Mouse (Mus musculus) limb, embryonic 13.5 days (tissue): ENCODE measurements around the gene Dnajb14. TPM values are rescaled to one million over a fixed set of nuclear protein-coding genes. Genes with fewer than 3 reads are reported as not detected.
A peak's percentile ranks its signal among the peaks of the same experiment; 100 is the strongest.

ENCODE experiments used
- ATAC-seq: fragments of 200-750 bp; cut with Nextera tagmentation; 2 replicates; pipeline ENCODE4 v1.8.0; 2017; ENCODE audit warnings: low read depth, moderate number of reproducible peaks, moderate TSS enrichment; ENCODE audit not compliant: low FRiP score
- H3K27ac ChIP-seq: fragments of 300-500 bp; sonication (generic); 2 replicates; pipeline ENCODE4 v1.5.1; 2015; ENCODE audit warnings: inconsistent platforms, mild to moderate bottlenecking, moderate library complexity
- H3K27me3 ChIP-seq: fragments of 300-500 bp; sonication (generic); 2 replicates; pipeline ENCODE4 v1.6.1; 2015; ENCODE audit warnings: mild to moderate bottlenecking, inconsistent platforms
- H3K36me3 ChIP-seq: fragments of 300-500 bp; sonication (generic); 2 replicates; pipeline ENCODE4 v1.6.1; 2015; ENCODE audit warnings: inconsistent platforms, mild to moderate bottlenecking, moderate library complexity
- H3K4me1 ChIP-seq: fragments of 300-500 bp; sonication (generic); 2 replicates; pipeline ENCODE4 v1.6.1; 2015; ENCODE audit warnings: inconsistent platforms
- H3K4me2 ChIP-seq: fragments of 300-500 bp; sonication (generic); replicated peaks from 2 replicates; pipeline ENCODE4 v1.6.1; 2015; ENCODE audit warnings: inconsistent platforms, mild to moderate bottlenecking, moderate library complexity
- H3K4me3 ChIP-seq: fragments of 300-500 bp; sonication (generic); 2 replicates; pipeline ENCODE4 v1.5.1; 2015; ENCODE audit warnings: moderate library complexity, mild to moderate bottlenecking, inconsistent platforms
- H3K9ac ChIP-seq: fragments of 300-500 bp; sonication (generic); 2 replicates; pipeline ENCODE4 v1.6.1; 2015; ENCODE audit warnings: mild to moderate bottlenecking, inconsistent platforms
- H3K9me3 ChIP-seq: fragments of 300-500 bp; sonication (generic); 2 replicates; pipeline ENCODE4 v1.6.1; 2016; ENCODE audit warnings: inconsistent platforms
- whole genome bisulfite sequencing: fragments of 180-500 bp; shearing (Covaris S2); methylation state at CpG from one replicate; pipeline ENCODE4 v1.1.7; 2015; 5-methylcytosine and 5-hydroxymethylcytosine counted together
- polyA plus RNA-seq: library from polyadenylated mRNA; unstranded; fragments of >200 nt; fragmentation: Nextera tagmentation; extraction: Ambion mirVana; gene quantifications from 2 replicates; pipeline ENCODE4 v1.2.1, GENCODE M21; 2015

The Dnajb14 gene
- polyA plus RNA-seq, 1 experiment from 2014 or later, result 11.5 TPM

GRCm38 (mm10) chr3:137920594-137920993 is 53.1 kb downstream of the Dnajb14 start:
- Histone ChIP-seq H3K27me3 (no peaks in the 10 kb centered on the region), H3K4me3 (no peak overlapping the region), H3K4me2 (no peak overlapping the region), H3K9me3 (no peaks in the 10 kb centered on the region), H3K36me3 (peaks cover 35% of the 10 kb centered on the region), H3K4me1 (peaks cover 16% of the 10 kb centered on the region), H3K9ac (no peak overlapping the region), H3K27ac (no peak overlapping the region)
- no peak for ATAC-seq
- WGBS, result 92% methylated on average over 4 of the region's 4 CpGs

DNA sequence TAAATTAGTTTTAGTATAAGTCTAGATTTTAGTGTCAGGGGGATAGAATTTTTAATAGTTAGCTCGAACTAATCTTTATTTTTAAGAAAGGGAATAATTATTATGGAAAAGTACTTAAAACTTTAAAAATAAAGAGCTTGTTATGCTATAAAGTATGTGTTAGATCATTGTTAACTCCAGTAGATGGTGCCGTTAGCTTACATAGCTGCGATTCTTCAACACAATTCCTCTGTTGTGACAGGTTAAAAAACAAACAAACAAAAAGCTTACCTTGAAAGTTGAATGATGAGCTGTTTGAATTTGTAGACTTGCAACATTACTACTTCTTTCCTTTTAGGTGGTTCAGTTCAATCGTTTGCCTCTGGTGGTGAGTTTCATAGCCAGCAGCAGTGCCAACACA is 59.5 kb downstream of the Dnajb14 start:
- WGBS, result 87% methylated on average over 4 of the region's 4 CpGs
- Histone ChIP-seq H3K27ac (no peak overlapping the region), H3K9ac (no peak overlapping the region), H3K4me1 (no peaks in the 10 kb centered on the region), H3K9me3 (no peaks in the 10 kb centered on the region), H3K27me3 (no peaks in the 10 kb centered on the region), H3K36me3 (peaks cover 74% of the 10 kb centered on the region), H3K4me2 (no peak overlapping the region), H3K4me3 (no peak overlapping the region)
- ATAC-seq, result no peak

DNA sequence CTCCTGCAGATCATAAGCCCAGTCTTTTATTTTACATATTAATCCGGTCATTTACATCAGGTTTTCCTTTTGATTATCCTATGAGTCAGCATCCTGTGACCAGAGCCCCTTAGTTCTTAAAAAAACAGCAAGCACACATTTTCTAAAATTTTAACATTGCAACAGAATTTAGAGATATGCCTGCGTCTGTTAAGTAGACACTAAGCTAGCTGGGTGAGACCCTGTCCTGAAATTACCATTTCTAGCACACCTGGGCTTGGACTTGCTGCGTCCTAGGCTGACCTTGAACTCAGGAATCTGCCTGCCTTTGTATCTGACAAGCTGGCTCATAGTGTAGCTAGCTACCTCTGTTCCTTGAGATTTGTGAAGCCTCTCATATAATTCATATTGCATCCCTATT is 62.5 kb downstream of the Dnajb14 start:
- no peak for ATAC-seq
- Histone ChIP-seq H3K36me3 (peaks cover 57% of the 10 kb centered on the region), H3K9me3 (no peaks in the 10 kb centered on the region), H3K4me2 (no peak overlapping the region), H3K4me1 (no peaks in the 10 kb centered on the region), H3K27me3 (no peaks in the 10 kb centered on the region), H3K9ac (no peak overlapping the region), H3K4me3 (no peak overlapping the region), H3K27ac (no peak overlapping the region)
- WGBS, result 91% methylated on average over 3 of the region's 3 CpGs

DNA sequence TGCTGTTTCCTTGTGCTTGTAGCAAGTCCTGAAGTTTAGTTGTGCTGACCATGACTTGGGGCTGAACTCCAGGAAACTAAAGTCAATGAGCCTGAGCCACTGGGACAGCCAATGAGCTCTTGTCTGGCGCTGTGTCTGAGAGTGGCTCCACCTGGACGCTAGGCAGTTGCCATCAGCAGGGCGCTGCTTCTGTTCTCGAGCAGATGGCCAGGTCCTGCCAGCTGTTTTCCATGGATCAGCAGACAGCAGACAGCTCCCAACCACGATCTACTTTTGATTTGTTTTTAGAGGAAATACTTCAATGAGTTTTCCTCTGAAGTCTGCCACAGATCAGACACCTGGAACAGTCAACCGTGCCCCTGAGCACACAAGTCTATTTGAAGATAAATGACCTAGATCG is 65.3 kb downstream of the Dnajb14 start:
- Histone ChIP-seq H3K4me1 (no peaks in the 10 kb centered on the region), H3K27ac (no peak overlapping the region), H3K4me3 (no peak overlapping the region), H3K36me3 (peaks cover 31% of the 10 kb centered on the region), H3K9ac (no peak overlapping the region), H3K4me2 (no peak overlapping the region), H3K27me3 (no peaks in the 10 kb centered on the region), H3K9me3 (no peaks in the 10 kb centered on the region)
- WGBS, result 68% methylated on average over 7 of the region's 7 CpGs
- no peak for ATAC-seq

- Histone ChIP-seq H3K9ac (no peak overlapping the region), H3K9me3 (no peaks in the 10 kb centered on the region), H3K27ac (no peak overlapping the region), H3K4me1 (no peaks in the 10 kb centered on the region), H3K36me3 (peaks cover 21% of the 10 kb centered on the region), H3K27me3 (no peaks in the 10 kb centered on the region), H3K4me3 (no peak overlapping the region), H3K4me2 (no peak overlapping the region)
- no peak for ATAC-seq
- WGBS, result 70% methylated on average over 3 of the region's 3 CpGs
These were observed 66.5 kb downstream of the Dnajb14 start for GRCm38 (mm10) chr3:137933986-137934385.

DNA sequence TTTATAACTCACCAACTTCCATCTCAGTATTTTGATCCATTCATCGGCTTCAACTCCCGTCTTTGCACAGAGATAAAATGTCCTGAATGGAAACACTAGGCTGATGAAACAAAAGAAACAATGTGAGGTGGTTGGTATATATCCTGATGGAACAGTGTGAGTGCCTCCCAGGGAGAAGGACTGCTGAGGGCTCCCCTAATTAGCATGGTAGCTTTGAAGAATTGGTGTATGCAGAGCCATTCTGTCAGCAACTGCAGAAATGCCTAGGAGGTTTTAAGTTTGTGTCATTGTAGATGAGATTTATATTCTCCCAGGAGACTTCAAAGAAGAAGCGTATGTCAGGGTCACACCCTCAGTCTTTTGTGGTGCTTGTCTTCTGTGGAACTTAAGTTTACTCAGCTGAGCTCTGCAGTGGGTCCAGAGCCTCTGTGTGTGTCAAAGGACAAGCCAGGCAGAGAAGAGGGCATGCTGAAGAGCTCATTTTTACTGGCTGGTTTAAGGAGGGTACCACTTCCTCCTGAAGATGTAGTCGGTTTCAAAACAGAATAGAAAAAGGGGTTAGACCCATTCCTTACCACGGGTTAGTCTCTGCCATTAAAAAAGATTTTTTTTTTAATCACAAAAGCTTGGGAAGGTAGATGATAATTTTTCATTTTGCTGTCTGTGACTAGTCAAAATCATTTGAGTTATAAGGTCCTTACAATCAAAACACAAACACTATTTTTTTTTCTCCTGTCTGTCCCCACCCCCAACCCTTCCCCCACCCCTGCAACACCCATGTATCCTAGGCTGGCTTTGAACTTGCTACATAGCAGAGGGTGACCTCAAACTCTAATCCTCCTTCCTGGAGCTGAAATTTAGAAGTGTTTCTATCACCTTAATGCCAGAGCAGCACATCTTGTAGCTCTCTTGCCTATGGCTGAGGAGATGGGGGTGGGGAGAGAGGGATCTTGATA is 68.4 kb downstream of the Dnajb14 start:
- no peak overlapping the region for H3K4me3 ChIP-seq
- no peaks in the 10 kb centered on the region for H3K27me3 ChIP-seq
- H3K4me1 ChIP-seq, result no peaks in the 10 kb centered on the region
- H3K36me3 ChIP-seq, result peaks cover 7% of the 10 kb centered on the region
- no peak overlapping the region for H3K27ac ChIP-seq
- no peak for ATAC-seq
- H3K9me3 ChIP-seq, result no peaks in the 10 kb centered on the region
- H3K4me2 ChIP-seq, result no peak overlapping the region
- no peak overlapping the region for H3K9ac ChIP-seq
- WGBS, result 44% methylated on average over 5 of the region's 5 CpGs

GRCm38 (mm10) chr3:137936541-137936940 is 69.1 kb downstream of the Dnajb14 start:
- ATAC-seq, result no peak
- Histone ChIP-seq H3K27me3 (no peaks in the 10 kb centered on the region), H3K27ac (no peak overlapping the region), H3K36me3 (peaks cover 3% of the 10 kb centered on the region; the same call in 1 of the 2 replicates), H3K9me3 (no peaks in the 10 kb centered on the region), H3K4me2 (no peak overlapping the region), H3K4me1 (no peaks in the 10 kb centered on the region), H3K9ac (no peak overlapping the region), H3K4me3 (no peak overlapping the region)
- WGBS, result 58% methylated on average over 6 of the region's 6 CpGs

DNA sequence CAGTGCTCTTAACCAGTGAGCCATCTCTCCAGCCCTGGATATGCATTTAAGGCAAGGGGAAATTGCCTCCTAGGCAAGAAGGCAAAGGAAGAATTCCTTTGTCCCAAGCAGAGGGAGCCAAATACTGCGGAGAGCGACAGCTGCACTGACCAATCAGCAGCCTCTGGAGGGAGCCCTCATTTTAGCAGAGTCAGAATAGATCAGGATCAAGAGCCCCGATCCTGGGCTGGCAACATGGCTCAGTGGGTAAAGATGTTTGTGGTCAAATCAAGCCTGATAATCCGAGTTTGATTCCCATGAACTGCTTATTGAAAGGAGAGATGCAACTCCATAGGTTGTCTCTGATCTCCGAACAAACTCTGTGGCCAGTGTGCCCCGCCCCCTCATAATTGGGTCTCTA is 71.1 kb downstream of the Dnajb14 start:
- H3K4me1 ChIP-seq, result no peaks in the 10 kb centered on the region
- no peaks in the 10 kb centered on the region for H3K36me3 ChIP-seq
- no peak overlapping the region for H3K9ac ChIP-seq
- ATAC-seq, result no peak
- no peaks in the 10 kb centered on the region for H3K27me3 ChIP-seq
- peak overlapping the region; percentile 34 for H3K4me2 ChIP-seq
- WGBS, result 45% methylated on average over 6 of the region's 6 CpGs
- no peaks in the 10 kb centered on the region for H3K9me3 ChIP-seq
- no peak overlapping the region for H3K27ac ChIP-seq
- peak overlapping the region; percentile 20; the same call in 1 of the 2 replicates for H3K4me3 ChIP-seq

DNA sequence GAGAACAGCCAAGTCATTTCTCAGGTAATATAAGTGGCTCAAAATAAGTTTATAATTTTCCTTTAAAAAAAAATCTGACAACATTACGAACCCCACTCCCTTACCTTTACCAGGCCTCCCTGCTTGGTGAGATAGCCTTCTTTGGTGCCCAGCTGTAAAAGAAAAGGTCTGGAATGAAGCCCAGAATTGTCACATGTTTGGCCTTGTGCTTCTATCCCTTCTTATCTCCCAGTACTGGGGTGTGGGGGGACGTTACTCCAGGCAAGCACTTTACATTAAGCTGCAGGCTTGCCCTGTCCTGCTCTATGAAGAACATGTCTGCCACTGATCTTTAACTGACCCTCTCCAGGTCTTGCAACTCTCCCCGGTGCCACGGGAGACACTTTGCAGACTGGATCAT is 73.3 kb downstream of the Dnajb14 start:
- no peak overlapping the region for H3K4me2 ChIP-seq
- H3K36me3 ChIP-seq, result no peaks in the 10 kb centered on the region
- H3K9ac ChIP-seq, result no peak overlapping the region
- no peak overlapping the region for H3K4me3 ChIP-seq
- 65% methylated on average over 4 of the region's 4 CpGs for WGBS
- no peaks in the 10 kb centered on the region for H3K9me3 ChIP-seq
- ATAC-seq, result no peak
- H3K27me3 ChIP-seq, result no peaks in the 10 kb centered on the region
- no peak overlapping the region for H3K27ac ChIP-seq
- H3K4me1 ChIP-seq, result no peaks in the 10 kb centered on the region

- no peaks in the 10 kb centered on the region for H3K4me1 ChIP-seq
- H3K4me2 ChIP-seq, result no peak overlapping the region
- H3K27me3 ChIP-seq, result no peaks in the 10 kb centered on the region
- H3K9me3 ChIP-seq, result no peaks in the 10 kb centered on the region
- H3K9ac ChIP-seq, result no peak overlapping the region
- no peak for ATAC-seq
- H3K36me3 ChIP-seq, result no peaks in the 10 kb centered on the region
- H3K4me3 ChIP-seq, result no peak overlapping the region
- no peak overlapping the region for H3K27ac ChIP-seq
These were observed 74.1 kb downstream of the Dnajb14 start for GRCm38 (mm10) chr3:137941555-137941954.

- ATAC-seq, result no peak
- Histone ChIP-seq H3K36me3 (no peaks in the 10 kb centered on the region), H3K9ac (no peak overlapping the region), H3K9me3 (no peaks in the 10 kb centered on the region), H3K27ac (no peak overlapping the region), H3K4me2 (no peak overlapping the region), H3K4me1 (no peaks in the 10 kb centered on the region), H3K4me3 (no peak overlapping the region), H3K27me3 (no peaks in the 10 kb centered on the region)
- WGBS, result 86% methylated on average over 12 of the region's 12 CpGs
These were observed 74.7 kb downstream of the Dnajb14 start for GRCm38 (mm10) chr3:137942098-137942622.

DNA sequence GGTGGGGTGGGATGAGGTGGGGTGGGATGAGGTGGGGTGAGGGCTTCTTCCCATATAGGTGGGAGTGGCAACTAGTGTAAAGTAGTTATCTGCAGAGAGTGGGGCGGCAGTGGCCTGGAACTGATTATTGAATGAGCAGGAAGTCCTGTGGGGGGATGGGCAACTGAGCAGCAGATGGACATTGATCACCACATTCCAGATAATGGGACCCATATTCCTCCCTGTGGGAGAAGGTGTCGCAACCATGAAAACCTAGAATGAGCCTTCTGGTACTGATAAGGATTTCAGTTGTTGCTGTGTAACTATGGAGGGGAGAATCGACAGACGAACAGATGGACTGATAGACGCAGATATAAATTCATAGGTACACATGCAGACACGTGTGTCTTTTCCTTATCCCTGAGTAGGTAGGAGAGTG is 76.3 kb downstream of the Dnajb14 start:
- Histone ChIP-seq H3K4me2 (no peak overlapping the region), H3K4me3 (no peak overlapping the region), H3K9ac (no peak overlapping the region), H3K9me3 (no peaks in the 10 kb centered on the region), H3K27ac (no peak overlapping the region), H3K4me1 (no peaks in the 10 kb centered on the region), H3K27me3 (no peaks in the 10 kb centered on the region), H3K36me3 (no peaks in the 10 kb centered on the region)
- ATAC-seq, result no peak
- WGBS, result 60% methylated on average over 6 of the region's 6 CpGs
